Mouse (Mus musculus) ES-CJ7 (cell line): Measurements from ENCODE around the gene Gm49339.
"Not testable (repeated sequence)": the region's sequence is repeated elsewhere in the genome, so short reads cannot be mapped to it uniquely, and the experiment has no call there.

Source experiments
- DNase-seq: peaks from one replicate; pipeline ENCODE4 v3.0.0; 2011; ENCODE audit warnings: low read depth, low spot score

The Gm49339 gene

DNA sequence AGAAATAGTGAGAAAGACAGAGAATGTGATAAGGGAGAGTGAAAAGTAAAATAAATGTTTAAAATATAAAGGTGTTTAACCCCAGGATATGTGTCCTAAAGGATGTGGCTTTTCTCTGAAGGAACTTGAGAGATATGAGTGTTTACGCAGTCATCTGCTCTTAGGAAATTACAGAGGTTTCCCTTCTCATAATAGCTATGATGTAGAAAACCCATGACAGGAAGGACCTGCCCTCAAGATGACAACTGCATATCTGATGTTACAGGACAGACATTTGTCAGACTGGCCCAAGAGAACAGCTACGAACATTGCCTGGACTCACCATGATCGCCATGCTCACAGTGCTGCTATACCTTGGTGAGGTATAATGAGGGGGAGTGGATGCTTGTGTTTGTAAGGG lies at the start of gene Gm49339, which contains the start of gene Lilr4b:
Gene Gm49339 (plus strand): TSS at position 216 of the 400 bp plus-strand sequence.
Gene Lilr4b (plus strand): TSS at position 236 of the 400 bp plus-strand sequence.
- not testable (repeated sequence) for DNase-seq

DNA sequence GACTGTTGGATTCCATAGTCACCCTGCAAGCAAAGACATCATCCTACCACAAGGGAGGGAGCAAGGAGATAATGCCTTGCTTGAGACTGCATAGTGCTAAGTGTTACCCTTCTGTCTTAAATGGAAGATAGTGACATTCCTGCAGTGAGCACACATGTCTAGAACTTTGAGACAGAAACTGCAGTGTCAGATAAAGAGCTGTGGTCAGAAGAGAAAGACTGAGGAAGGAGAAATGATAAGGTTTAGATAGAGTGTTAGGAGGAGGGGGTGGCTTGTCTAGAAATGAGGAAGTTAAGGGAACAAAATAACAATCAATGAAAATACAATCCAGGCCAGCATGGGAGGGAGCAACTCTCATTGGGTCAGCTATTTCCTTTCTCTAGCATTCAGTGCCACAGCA lies 47.5 kb upstream of the Gm49339 start:
- no peak for DNase-seq

DNA sequence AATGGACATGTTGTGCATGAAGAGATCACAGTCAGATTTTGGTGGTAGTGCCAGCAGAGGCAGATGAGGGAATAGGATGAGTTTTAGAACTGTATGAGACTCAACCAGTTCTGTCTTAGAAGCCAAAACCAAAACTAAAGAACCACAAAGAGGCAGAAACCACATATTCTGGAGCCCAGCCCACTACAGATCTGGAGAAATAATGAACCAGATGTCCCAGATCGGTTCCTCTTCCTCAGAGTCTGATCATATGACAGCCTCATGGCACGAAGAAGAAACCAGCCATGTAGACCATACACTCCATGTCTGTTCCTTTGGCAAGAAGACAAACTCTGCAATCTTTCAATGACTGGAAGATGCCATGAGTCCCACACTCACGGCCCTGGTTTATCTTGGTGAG lies 44.7 kb upstream of the Gm49339 start:
- no peak for DNase-seq

DNA sequence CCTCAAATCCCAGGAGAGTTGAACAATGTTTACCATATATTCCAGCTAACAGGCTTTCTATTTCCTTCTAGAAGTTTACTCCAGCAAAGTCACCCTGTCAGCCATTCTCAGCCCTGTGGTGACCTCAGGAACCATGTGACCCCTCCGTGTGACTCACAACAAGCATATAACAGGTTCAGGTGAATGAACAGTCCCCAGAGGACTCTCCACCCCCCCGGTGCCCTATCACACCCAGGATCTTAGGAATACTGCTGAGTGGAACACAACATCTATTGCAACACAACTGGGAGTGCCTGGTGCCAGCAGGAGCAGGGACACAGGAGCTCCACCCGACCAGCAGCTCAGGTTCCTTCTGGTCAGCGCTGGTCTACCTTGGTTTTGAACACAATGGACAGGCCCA lies 28.8 kb upstream of the Gm49339 start:
- no peak for DNase-seq

DNA sequence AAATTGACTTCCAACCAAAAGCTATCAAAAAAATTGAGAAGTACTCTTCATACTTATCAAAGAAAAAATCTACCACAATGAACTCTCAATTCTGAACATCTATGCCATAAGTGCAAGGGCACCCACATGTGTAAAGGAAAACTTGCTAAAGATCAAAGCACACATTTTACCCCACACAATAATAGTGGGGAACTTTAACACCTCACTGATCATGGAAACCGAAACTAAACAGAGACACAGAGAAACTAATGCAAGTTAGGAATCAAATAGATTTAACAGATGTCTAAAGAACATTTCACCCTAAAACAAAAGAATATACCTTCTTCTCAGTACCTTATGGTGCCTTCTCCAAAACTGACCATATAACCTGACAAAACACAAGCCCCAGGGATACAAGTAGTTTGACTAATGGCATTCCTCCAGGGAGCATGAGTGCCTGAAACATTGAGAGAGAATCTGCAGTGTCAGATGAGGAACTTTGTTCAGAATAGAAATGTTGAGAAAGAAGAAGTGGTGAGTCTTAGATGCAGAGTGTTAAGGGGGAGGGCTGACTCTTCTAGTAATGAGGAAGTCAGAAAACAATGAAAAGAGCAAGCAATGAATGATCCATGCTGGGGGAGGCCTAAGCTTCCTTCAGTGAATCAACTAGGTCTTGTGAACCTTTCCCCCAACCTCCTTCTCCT lies 26.7 kb upstream of the Gm49339 start:
- no peak for DNase-seq

DNA sequence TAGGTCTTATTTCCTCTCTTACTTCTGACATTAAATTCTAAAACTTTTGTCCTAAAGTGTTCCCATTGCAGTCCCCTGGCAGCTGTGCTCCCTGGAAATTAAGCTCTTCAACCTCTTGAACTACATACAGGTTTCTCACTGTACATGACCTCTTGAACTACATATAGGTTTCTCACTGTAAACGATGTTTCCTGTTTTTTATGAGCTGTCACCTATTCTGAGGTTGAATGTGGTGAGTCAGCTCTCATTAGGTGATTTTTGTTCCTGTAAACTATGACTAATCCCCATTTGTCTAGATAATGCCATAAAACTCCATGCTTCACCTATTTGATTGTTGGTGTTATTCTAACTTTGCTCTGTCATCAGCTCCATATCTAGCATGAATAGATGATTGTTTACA lies 26.0 kb upstream of the Gm49339 start:
- DNase-seq: no peak

DNA sequence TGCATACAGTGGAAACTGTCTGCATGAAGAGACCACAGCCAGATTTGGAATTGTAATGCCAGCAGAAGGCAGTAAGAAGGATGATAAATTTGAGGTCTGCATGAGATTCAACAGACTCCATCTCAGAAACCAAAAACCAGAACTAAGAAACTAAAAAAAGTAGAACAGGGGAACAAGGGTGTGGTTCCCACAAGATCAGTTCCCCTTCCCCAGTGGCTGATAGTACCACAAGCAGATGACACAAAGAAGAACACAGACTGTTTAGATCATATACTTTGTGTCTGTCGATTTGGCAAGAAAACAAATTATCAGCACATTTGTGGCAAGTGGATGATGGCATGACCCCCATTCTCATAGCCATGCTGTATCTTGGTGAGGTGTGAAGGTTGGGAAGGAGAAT lies 24.6 kb upstream of the Gm49339 start:
- no peak for DNase-seq

DNA sequence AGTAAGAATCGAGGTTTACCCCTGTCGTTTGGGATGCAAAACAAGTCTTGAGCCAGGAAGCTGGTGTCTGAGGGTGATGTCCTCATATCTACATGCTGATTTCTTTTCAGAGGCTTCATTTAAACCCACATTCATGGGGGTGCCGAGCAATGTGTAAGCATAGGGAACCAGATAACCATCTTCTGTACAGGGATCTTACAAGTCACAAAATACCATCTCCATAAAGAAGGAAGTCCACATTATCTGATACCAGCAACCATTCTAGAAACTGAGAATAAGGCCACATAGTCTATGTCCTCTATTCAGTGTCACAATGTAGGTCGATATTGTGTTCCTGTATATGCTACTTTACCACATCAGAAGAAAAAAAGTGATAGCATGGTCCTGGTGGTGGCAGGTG lies 24.0 kb upstream of the Gm49339 start:
- DNase-seq: no peak

DNA sequence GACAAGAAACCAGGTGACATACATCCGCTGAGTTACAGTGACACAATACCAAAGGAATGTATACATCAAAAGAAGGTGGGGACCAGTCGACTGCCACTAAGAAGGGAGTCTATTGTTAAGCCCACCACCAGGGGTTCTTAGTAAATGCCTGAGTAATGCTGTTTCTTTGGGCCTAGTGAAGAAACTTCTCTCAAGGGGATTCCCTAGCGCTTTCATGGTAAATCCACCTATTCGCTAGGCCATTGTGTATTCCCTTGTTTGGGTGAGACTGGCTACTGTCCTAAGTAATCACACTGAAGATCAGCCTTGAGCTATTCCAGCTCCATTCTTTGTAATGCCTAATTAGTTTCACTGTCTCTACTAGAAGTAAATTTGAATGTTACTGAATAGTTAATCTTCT lies 16.6 kb upstream of the Gm49339 start:
- peak; percentile 95 for DNase-seq

DNA sequence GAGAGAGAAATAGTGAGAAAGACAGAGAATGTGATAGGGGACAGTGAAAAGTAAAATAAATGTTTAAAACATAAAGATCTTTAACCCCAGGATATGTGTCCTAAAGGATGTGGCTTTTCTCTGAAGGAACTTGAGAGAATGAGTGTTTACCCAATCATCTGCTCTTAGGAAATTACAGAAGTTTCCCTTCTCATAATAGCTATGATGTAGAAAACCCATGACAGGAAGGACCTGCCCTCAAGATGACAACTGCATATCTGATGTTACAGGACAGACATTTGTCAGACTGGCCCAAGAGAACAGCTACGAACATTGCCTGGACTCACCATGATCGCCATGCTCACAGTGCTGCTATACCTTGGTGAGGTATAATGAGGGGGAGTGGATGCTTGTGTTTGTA lies 10.3 kb downstream of the Gm49339 start, which contains the start of gene Lilrb4a:
Gene Lilrb4a (plus strand): TSS at position 266 of the 400 bp plus-strand sequence.
- DNase-seq: not testable (repeated sequence)

DNA sequence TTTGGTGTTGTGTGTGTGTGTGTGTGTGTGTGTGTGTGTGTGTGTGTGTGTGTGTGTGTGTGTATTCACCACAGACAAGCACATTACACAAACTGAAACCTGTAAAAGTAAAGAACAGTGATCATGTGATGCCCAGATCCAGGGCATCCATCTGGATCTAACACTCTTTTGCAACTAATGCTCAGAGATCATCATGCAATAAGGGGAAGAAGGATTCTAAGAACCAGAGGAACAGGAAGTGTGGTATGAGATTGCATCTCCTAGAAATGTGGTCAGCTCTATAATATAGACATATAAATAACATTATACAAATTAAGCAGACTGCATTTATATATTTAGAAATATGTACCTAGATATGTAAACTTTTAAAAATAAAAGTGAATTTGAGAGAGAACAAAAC lies 39.6 kb downstream of the Gm49339 start:
- no peak for DNase-seq

DNA sequence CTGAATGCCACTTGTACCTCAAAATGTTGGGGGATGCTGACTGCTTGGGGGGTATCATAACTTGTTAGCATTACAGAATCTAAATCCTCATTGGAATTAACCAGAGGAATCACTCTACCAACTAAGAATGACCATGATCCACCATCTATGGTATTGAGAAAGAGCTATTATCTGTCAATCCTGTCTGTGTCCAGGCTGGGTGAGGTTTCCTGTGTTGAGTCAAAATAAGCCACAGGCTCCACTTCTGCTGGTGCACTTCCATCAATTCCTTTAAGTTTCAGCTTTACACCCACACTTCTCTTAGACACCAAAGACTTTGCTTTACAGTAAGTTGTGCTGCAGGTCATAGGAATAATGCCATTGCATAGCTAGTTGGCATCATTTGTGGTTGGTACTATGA lies 41.0 kb downstream of the Gm49339 start:
- no peak for DNase-seq

DNA sequence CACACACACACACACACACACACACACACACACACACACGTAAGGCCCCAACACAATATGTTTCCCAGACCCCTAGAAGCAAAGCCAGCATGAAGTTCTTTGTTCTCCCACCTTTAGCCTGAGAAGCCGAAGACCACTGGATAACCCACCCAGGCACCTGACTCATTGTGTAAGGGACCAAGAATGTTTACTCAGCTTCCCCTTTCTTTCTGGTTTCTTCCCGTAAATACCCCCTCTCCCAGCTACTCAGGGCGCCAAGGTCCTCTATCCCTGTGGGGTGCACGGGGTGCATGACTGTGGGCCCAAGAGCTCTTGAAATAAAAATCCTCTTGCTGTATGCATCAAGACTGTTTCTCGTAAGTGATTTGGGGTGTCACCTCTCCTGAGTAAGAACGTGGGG lies 45.7 kb downstream of the Gm49339 start:
- DNase-seq: no peak

DNA sequence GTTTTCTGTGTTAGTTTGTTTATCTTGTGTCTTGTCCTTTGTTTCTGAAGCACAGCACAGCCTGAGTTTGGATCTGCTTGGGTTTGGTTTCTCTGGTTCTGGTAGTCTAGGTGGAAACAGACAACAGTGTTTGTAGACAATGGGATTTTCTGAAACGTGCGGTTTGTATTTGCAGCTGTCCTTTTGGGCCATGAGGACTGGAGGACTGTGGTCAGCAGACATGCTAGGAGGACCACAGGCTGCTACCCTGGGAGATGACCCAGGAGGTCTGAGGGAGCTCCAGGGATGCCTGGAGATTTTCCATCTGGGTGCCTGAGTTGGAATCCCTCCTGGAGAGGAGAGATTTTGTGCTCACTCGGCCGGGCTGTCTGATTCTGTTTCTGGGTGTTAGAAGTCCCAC lies 46.2 kb downstream of the Gm49339 start:
- no peak for DNase-seq

DNA sequence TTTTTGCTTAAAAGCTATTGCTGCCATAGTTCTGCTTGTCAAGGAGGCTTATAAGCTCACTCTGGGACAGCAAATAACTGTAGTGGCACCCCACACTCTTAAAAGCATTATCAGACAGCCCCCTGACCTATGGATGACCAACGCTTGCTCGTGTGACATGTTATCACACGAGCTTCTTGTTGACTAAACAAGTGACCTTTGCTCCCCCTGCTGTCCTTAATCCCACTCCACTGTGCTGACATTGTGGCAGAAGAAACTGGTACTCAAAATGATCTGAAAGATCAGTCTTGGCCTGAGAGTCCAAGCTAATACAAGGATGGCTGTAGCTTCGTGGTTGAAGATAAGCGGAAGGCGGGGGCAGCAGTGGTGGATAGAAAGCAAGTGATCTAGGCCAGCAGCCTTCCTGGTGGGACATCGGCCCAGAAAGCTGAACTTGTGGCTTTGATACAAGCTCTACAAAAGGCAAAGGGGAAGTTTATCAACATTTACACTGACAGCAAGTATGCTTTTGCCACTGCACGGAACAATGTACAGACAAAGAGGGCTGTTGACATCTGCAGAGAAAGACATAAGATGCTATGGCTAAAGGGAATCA lies 48.5 kb downstream of the Gm49339 start:
- DNase-seq: no peak

DNA sequence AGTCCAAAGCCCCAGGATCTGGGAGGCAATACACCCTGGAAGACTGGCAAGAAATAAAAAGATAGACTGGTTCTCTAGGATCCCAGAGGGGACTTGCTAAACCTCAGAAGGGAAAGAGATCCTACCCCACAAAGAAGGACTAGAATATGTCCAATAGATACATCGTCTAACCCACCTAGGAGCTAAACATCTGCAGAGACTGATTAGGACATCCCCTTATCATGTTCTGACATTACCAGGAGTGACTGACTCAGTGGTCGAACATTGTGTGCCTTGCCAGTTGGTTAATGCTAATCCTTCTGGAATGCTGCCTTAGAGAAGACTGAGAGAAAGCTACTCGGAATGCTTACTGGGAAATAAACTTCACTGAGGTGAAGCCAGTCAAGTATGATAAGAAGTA lies 49.1 kb downstream of the Gm49339 start:
- DNase-seq: no peak

DNA sequence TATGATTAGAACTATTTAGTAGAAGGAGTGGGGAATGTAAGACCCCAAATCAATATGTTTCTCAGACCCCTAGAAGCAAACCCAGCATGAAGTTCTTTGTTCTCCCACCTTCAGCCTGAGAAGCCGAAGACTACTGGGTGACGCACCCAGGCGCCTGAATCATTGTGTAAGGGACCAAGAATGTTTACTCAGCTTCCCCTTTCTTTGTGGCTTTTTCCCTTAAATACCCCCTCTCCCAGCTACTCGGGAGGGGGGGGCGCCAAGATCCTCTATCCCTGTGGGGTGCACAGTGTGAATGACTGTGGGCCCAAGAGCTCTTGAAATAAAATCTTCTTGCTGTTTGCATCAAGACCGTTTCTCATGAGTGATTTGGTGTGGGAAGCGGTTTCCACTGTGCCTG lies 50.4 kb downstream of the Gm49339 start:
- DNase-seq: no peak
